Mouse (Mus musculus) megakaryocyte, embryonic 14.5 days (primary cell): ENCODE data around the gene Elovl6. TPM values are rescaled to one million over a fixed set of nuclear protein-coding genes. Genes with fewer than 3 reads are reported as not detected.

ENCODE experiments used
- H3K27me3 ChIP-seq: replicated peaks from 2 replicates; pipeline ENCODE3; 2012; ENCODE audit warnings: inconsistent platforms
- H3K36me3 ChIP-seq: replicated peaks from 2 replicates; pipeline ENCODE3; 2012; ENCODE audit warnings: low read length, inconsistent platforms, mixed read lengths
- H3K4me1 ChIP-seq: 2 replicates; pipeline ENCODE4 v1.6.1; 2012; ENCODE audit warnings: inconsistent platforms
- H3K4me3 ChIP-seq: replicated peaks from 2 replicates; pipeline ENCODE3; 2012; ENCODE audit warnings: moderate library complexity, mild to moderate bottlenecking, inconsistent platforms
- H3K9me3 ChIP-seq: 2 replicates; pipeline ENCODE4 v1.6.1; 2012; ENCODE audit warnings: inconsistent platforms
- FLI1 ChIP-seq: IDR thresholded peaks from 2 replicates; pipeline ENCODE4 v1.6.1; 2012; ENCODE audit warnings: low read length, inconsistent platforms, mixed read lengths
- GATA1 ChIP-seq: IDR thresholded peaks from 3 replicates; pipeline ENCODE4 v1.6.1; 2012; ENCODE audit warnings: mixed read lengths, low read length, inconsistent platforms, borderline replicate concordance
- polyA plus RNA-seq: library from polyadenylated mRNA; stranded (reverse); fragments of >175 nt; gene quantifications from 2 replicates; pipeline ENCODE4 v1.2.3, GENCODE M21; 2012; ENCODE audit warnings: low replicate concordance; ENCODE audit not compliant: insufficient read depth

Gene Elovl6
- 2.1 TPM in 1 of 2 replicates, not detected in the other for polyA plus RNA-seq

- H3K36me3 ChIP-seq, result no peaks in the 10 kb centered on the region
- H3K4me3 ChIP-seq, result peak within 1 kb of the TSS; percentile 94
- H3K9me3 ChIP-seq, result no peaks in the 10 kb centered on the region
- H3K4me1 ChIP-seq, result peaks cover 45% of the 10 kb centered on the region
- TF ChIP-seq FLI1 (no peak), GATA1 (no peak)
- no peaks in the 10 kb centered on the region for H3K27me3 ChIP-seq
These were observed at the start of gene Elovl6 for GRCm38 (mm10) chr3:129532180-129532864. Elovl6 (plus strand) TSS chr3:129532355.

- Histone ChIP-seq H3K9me3 (peaks cover 3% of the 10 kb centered on the region; the same call in 1 of the 2 replicates), H3K27me3 (no peaks in the 10 kb centered on the region), H3K36me3 (no peaks in the 10 kb centered on the region), H3K4me3 (no peak overlapping the region), H3K4me1 (no peaks in the 10 kb centered on the region)
- no peak for TF ChIP-seq GATA1
- TF ChIP-seq FLI1, result no peak
These were observed 43.4 kb upstream of the Elovl6 start for GRCm38 (mm10) chr3:129488774-129489173.

GRCm38 (mm10) chr3:129494123-129494522 is 38.0 kb upstream of the Elovl6 start:
- Histone ChIP-seq H3K4me3 (no peak overlapping the region), H3K4me1 (no peaks in the 10 kb centered on the region), H3K36me3 (no peaks in the 10 kb centered on the region), H3K9me3 (peaks cover 9% of the 10 kb centered on the region; the same call in 1 of the 2 replicates), H3K27me3 (no peaks in the 10 kb centered on the region)
- TF ChIP-seq GATA1 (no peak), FLI1 (no peak)

GRCm38 (mm10) chr3:129494731-129495130 is 37.4 kb upstream of the Elovl6 start:
- Histone ChIP-seq H3K9me3 (peaks cover 9% of the 10 kb centered on the region; the same call in 1 of the 2 replicates), H3K4me1 (no peaks in the 10 kb centered on the region), H3K4me3 (no peak overlapping the region), H3K36me3 (no peaks in the 10 kb centered on the region), H3K27me3 (no peaks in the 10 kb centered on the region)
- TF ChIP-seq GATA1 (no peak), FLI1 (no peak)

- Histone ChIP-seq H3K4me1 (no peaks in the 10 kb centered on the region), H3K27me3 (peaks cover 3% of the 10 kb centered on the region), H3K4me3 (no peak overlapping the region), H3K36me3 (no peaks in the 10 kb centered on the region), H3K9me3 (0 out of 2 replicates have a peak, but pooled peaks cover 4% of the 10 kb centered on the region)
- TF ChIP-seq GATA1 (no peak), FLI1 (no peak)
These were observed 28.4 kb upstream of the Elovl6 start for GRCm38 (mm10) chr3:129503781-129504180.

GRCm38 (mm10) chr3:129504928-129505327 is 27.2 kb upstream of the Elovl6 start:
- no peak for TF ChIP-seq GATA1
- no peak for TF ChIP-seq FLI1
- no peaks in the 10 kb centered on the region for H3K36me3 ChIP-seq
- H3K9me3 ChIP-seq, result peaks cover 7% of the 10 kb centered on the region
- peaks cover 4% of the 10 kb centered on the region for H3K27me3 ChIP-seq
- no peaks in the 10 kb centered on the region for H3K4me1 ChIP-seq
- H3K4me3 ChIP-seq, result no peak overlapping the region

- H3K27me3 ChIP-seq, result peaks cover 4% of the 10 kb centered on the region
- TF ChIP-seq FLI1 (no peak), GATA1 (no peak)
- no peaks in the 10 kb centered on the region for H3K36me3 ChIP-seq
- no peak overlapping the region for H3K4me3 ChIP-seq
- H3K9me3 ChIP-seq, result peaks cover 7% of the 10 kb centered on the region
- H3K4me1 ChIP-seq, result no peaks in the 10 kb centered on the region
These were observed 24.4 kb upstream of the Elovl6 start for GRCm38 (mm10) chr3:129507736-129508135.

GRCm38 (mm10) chr3:129508571-129508970 is 23.6 kb upstream of the Elovl6 start:
- Histone ChIP-seq H3K4me3 (no peak overlapping the region), H3K9me3 (peaks cover 10% of the 10 kb centered on the region), H3K27me3 (peaks cover 1% of the 10 kb centered on the region), H3K4me1 (no peaks in the 10 kb centered on the region), H3K36me3 (no peaks in the 10 kb centered on the region)
- no peak for TF ChIP-seq GATA1
- no peak for TF ChIP-seq FLI1

- peaks cover 10% of the 10 kb centered on the region for H3K9me3 ChIP-seq
- no peak overlapping the region for H3K4me3 ChIP-seq
- no peak for TF ChIP-seq FLI1
- TF ChIP-seq GATA1, result no peak
- no peaks in the 10 kb centered on the region for H3K4me1 ChIP-seq
- peaks cover 1% of the 10 kb centered on the region for H3K27me3 ChIP-seq
- H3K36me3 ChIP-seq, result no peaks in the 10 kb centered on the region
These were observed 22.4 kb upstream of the Elovl6 start for GRCm38 (mm10) chr3:129509725-129510124.

- H3K36me3 ChIP-seq, result no peaks in the 10 kb centered on the region
- H3K9me3 ChIP-seq, result peaks cover 8% of the 10 kb centered on the region
- no peaks in the 10 kb centered on the region for H3K4me1 ChIP-seq
- TF ChIP-seq GATA1, result no peak
- no peak for TF ChIP-seq FLI1
- no peak overlapping the region for H3K4me3 ChIP-seq
- H3K27me3 ChIP-seq, result no peaks in the 10 kb centered on the region
These were observed 16.2 kb upstream of the Elovl6 start for GRCm38 (mm10) chr3:129515863-129516436.
